Mouse (Mus musculus) stomach, postnatal 0 days (tissue): ENCODE results near the gene Olfr414. TPM values are rescaled to one million over a fixed set of nuclear protein-coding genes. Genes with fewer than 3 reads are reported as not detected.

Experiments used
- ATAC-seq: fragments of 200-750 bp; cut with Nextera tagmentation; 2 replicates; pipeline ENCODE4 v1.8.0; 2017; ENCODE audit not compliant: low FRiP score, low TSS enrichment
- DNase-seq: peaks from one replicate; pipeline ENCODE4 v3.0.0-alpha.2; 2016; ENCODE audit warnings: low spot score
- H3K27ac ChIP-seq: fragments of 300-500 bp; sonication (generic); replicated peaks from 2 replicates; pipeline ENCODE4 v1.5.1; 2014; ENCODE audit warnings: mild to moderate bottlenecking, control low read depth
- H3K27me3 ChIP-seq: fragments of 300-500 bp; sonication (generic); 2 replicates; pipeline ENCODE4 v1.6.1; 2014; ENCODE audit warnings: low read length; ENCODE audit not compliant: control insufficient read depth, insufficient read depth
- H3K36me3 ChIP-seq: fragments of 300-500 bp; sonication (generic); 2 replicates; pipeline ENCODE4 v1.6.1; 2014; ENCODE audit warnings: low read length, mixed read lengths; ENCODE audit not compliant: control insufficient read depth, insufficient read depth
- H3K4me1 ChIP-seq: fragments of 300-500 bp; sonication (generic); replicated peaks from 2 replicates; pipeline ENCODE4 v1.6.1; 2014; ENCODE audit warnings: antibody characterized with exemption; ENCODE audit not compliant: control insufficient read depth, insufficient read depth
- H3K4me2 ChIP-seq: fragments of 300-500 bp; sonication (generic); replicated peaks from 2 replicates; pipeline ENCODE4 v1.6.1; 2014; ENCODE audit warnings: low read depth, mild to moderate bottlenecking, control low read depth, moderate library complexity
- H3K4me3 ChIP-seq: fragments of 300-500 bp; sonication (generic); 2 replicates; pipeline ENCODE4 v1.5.1; 2014; ENCODE audit warnings: low read depth, low read length, control low read depth
- H3K9ac ChIP-seq: fragments of 300-500 bp; sonication (generic); 2 replicates; pipeline ENCODE4 v1.6.1; 2014; ENCODE audit warnings: mild to moderate bottlenecking, low read length, control low read depth, mixed read lengths
- H3K9me3 ChIP-seq: fragments of 300-500 bp; sonication (generic); 2 replicates; pipeline ENCODE4 v1.6.1; 2016; ENCODE audit warnings: low read length; ENCODE audit not compliant: control insufficient read depth
- CTCF ChIP-seq: IDR thresholded peaks from 2 replicates; pipeline ENCODE4 v1.5.1; 2016; ENCODE audit warnings: antibody characterized with exemption, low read depth, mild to moderate bottlenecking, moderate library complexity
- EP300 ChIP-seq: optimal IDR thresholded peaks from 2 replicates; pipeline ENCODE3; 2016; ENCODE audit warnings: antibody characterized with exemption
- WGBS: fragments of 180-500 bp; shearing (Covaris S2); extraction: QIAGEN DNeasy Blood & Tissue Kit; methylation state at CpG from one replicate; pipeline ENCODE4 v1.1.7; 2014; 5-methylcytosine and 5-hydroxymethylcytosine counted together
- polyA plus RNA-seq: library from polyadenylated mRNA; unstranded; fragments of >200 nt; fragmentation: Nextera tagmentation; extraction: Ambion mirVana; gene quantifications from 2 replicates; pipeline ENCODE4 v1.2.1, GENCODE M21; 2015

The Olfr414 gene
- polyA plus RNA-seq, 1 experiment from 2014 or later, result not detected

DNA sequence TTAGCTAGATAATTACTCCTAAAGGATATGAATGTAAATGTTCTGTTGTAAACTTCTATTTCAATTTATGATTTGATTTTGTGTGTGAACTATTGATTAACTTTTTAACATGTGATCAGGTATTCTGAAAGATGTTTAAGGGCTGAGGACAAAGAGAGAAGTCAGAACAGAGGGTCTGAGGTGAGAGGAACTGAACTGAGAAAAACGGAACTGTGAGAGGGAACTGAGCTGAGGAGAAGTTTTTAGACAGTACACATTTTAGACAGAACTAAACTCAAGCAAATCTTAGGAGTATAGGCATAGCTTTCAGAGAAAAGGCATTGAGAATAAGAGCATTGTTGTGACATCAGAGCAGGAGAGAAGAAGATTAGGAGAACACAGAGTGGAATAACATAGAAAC, 10.3 kb downstream of the Olfr414 start:
- Histone ChIP-seq H3K27ac (no peak overlapping the region), H3K36me3 (no peaks in the 10 kb centered on the region), H3K27me3 (no peaks in the 10 kb centered on the region), H3K9me3 (no peaks in the 10 kb centered on the region), H3K9ac (no peak overlapping the region), H3K4me2 (no peak overlapping the region), H3K4me3 (no peak overlapping the region), H3K4me1 (no peaks in the 10 kb centered on the region)
- DNase-seq (no peak), ATAC-seq (no peak)
- no peak for TF ChIP-seq EP300
- no peak for TF ChIP-seq CTCF
- WGBS, result 38% methylated on average over 1 of the region's 1 CpGs

DNA sequence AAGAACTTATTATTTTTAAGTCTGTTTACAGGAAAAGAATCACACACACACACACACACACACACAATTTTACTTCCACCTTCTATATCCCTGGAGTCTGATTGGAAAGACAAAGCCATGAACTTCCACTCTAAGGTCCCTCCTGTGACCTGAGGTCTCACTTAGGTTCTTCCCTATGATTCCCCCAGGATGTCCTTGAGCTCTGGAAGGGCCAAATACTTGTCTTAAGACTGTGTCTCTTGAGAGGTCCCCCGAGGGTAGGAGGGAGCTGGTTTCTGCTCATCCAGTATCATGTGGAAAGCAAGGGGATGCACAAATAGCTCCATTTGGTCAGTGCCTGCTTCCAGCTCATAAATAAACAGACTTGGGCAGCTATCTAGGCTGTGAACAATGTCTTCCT, 17.9 kb downstream of the Olfr414 start, which contains the start of gene Olfr220:
Gene Olfr220, plus strand, starts transcription at position 301 of the 400 bp plus-strand sequence.
- ATAC-seq, result no peak
- WGBS, result 60% methylated on average over 1 of the region's 1 CpGs

DNA sequence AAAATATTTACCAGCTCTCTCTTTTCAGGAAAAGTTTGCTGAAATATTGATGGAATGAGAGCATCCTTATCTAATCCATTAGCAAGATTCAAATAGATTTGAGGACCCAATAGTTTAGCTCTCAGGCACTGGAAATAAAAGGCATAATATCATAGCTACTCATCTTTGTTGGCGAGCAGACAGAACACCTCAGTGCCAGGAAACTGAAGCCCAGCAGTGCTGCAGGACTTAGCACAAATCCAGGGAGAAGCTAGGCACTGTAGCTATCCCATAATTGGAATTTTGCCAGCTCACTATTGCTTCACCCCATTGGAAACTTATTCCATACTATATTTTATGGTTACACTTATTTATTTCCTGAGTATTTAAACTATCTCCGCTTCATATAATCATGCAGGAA, 31.2 kb downstream of the Olfr414 start:
- Histone ChIP-seq H3K27ac (no peak overlapping the region), H3K27me3 (no peaks in the 10 kb centered on the region), H3K4me1 (no peaks in the 10 kb centered on the region), H3K9me3 (no peaks in the 10 kb centered on the region), H3K36me3 (no peaks in the 10 kb centered on the region), H3K9ac (no peak overlapping the region), H3K4me3 (no peak overlapping the region), H3K4me2 (no peak overlapping the region)
- DNase-seq, result no peak
- 77% methylated on average over 2 of the region's 2 CpGs for WGBS
- ATAC-seq, result no peak
- no peak for TF ChIP-seq EP300

More for the DNA sequence above, 17.9 kb downstream of the Olfr414 start, which contains the start of gene Olfr220:
- H3K36me3 ChIP-seq, result no peaks in the 10 kb centered on the region
- no peaks in the 10 kb centered on the region for H3K27me3 ChIP-seq
- no peaks in the 10 kb centered on the region for H3K9me3 ChIP-seq
- TF ChIP-seq EP300 (no peak), CTCF (no peak)
- H3K27ac ChIP-seq, result no peak within 1 kb of the TSS
- H3K4me1 ChIP-seq, result no peaks in the 10 kb centered on the region
- no peak within 1 kb of the TSS for H3K4me3 ChIP-seq
- no peak for DNase-seq
- no peak within 1 kb of the TSS for H3K4me2 ChIP-seq
- no peak within 1 kb of the TSS for H3K9ac ChIP-seq

DNA sequence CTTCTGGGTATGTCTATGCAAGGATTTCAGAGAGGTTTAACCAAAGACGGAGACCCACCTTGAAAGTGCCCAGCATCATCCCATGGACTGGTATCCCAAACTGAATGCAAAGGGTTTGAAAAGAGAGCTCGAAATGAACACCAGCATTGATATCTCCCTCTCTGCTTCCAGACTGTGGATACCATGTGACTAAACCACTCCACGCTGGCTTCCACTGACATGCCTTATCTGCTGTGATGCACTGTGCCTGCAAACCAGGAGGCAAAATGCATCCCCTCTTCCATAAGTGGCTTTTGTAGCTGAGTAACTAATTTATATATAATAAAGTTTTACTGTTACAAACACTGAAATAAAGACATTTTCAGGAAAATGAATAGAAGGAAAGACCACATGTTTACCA, 41.5 kb downstream of the Olfr414 start:
- Histone ChIP-seq H3K27ac (no peak overlapping the region), H3K4me3 (no peak overlapping the region), H3K27me3 (no peaks in the 10 kb centered on the region), H3K9me3 (no peaks in the 10 kb centered on the region), H3K4me1 (no peaks in the 10 kb centered on the region), H3K4me2 (no peak overlapping the region), H3K9ac (no peak overlapping the region), H3K36me3 (no peaks in the 10 kb centered on the region)
- DNase-seq, result no peak
- WGBS, result 78% methylated on average over 3 of the region's 3 CpGs
- no peak for TF ChIP-seq CTCF
- TF ChIP-seq EP300, result no peak
- ATAC-seq, result no peak

DNA sequence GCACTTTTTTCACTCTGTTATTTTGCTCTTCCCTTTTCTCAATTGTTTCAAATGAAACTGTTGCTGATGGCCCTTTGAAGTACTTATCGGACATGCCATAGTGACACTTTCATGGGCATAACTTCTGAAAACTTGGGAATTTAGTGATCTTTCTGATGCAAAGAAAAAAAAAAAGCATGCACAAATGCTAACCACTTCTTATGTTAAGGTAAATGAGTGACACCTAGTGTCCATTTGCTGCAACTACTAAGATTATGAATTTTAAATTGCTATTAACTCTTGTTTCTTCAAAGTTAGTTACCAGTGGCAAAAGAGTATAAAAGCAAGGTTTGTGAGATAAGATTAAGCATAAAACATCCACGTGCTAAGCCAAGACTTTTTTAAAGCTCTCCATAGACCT, 42.4 kb downstream of the Olfr414 start:
- no peaks in the 10 kb centered on the region for H3K27me3 ChIP-seq
- no peak overlapping the region for H3K9ac ChIP-seq
- H3K9me3 ChIP-seq, result no peaks in the 10 kb centered on the region
- ATAC-seq (no peak), DNase-seq (no peak)
- 30% methylated on average over 2 of the region's 2 CpGs for WGBS
- H3K4me2 ChIP-seq, result no peak overlapping the region
- no peak overlapping the region for H3K4me3 ChIP-seq
- no peaks in the 10 kb centered on the region for H3K36me3 ChIP-seq
- no peak overlapping the region for H3K27ac ChIP-seq
- TF ChIP-seq CTCF (peak; percentile 80), EP300 (no peak)
- no peaks in the 10 kb centered on the region for H3K4me1 ChIP-seq

DNA sequence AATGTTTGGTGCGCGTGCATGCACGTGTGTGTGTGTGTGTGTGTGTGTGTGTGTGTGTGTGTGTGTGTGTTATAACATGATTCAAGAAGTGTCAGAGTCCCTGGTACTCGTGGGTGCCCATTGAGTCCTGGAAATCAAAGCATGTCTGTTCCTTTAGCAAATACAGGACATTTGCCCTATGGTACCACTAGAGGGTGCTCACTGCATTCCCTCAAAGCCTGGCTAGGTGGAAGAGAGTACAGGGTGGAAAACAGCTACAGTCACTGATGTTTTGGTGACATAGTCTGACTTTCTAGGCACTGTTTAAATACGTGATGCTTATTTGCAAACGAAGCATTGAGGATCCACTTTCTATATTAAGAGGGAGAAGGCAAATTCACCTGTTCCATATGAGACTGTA, 45.9 kb downstream of the Olfr414 start:
- Histone ChIP-seq H3K27me3 (no peaks in the 10 kb centered on the region), H3K36me3 (no peaks in the 10 kb centered on the region), H3K27ac (no peak overlapping the region), H3K9ac (no peak overlapping the region), H3K4me2 (no peak overlapping the region), H3K9me3 (no peaks in the 10 kb centered on the region), H3K4me1 (no peaks in the 10 kb centered on the region), H3K4me3 (no peak overlapping the region)
- WGBS, result 4% methylated on average over 6 of the region's 6 CpGs
- TF ChIP-seq CTCF, result peak; percentile 95
- TF ChIP-seq EP300, result no peak
- DNase-seq, result peak; percentile 36
- ATAC-seq, result peak; percentile 61
